Mouse (Mus musculus): ENCODE measurements around the gene Gm20517.
"Not testable (repeated sequence)": the region's sequence is repeated elsewhere in the genome, so short reads cannot be mapped to it uniquely, and the experiment has no call there.

The Gm20517 gene

GRCm38 (mm10) chr17:47596839-47597164, 14.6 kb upstream of the Gm20517 start:
- DNase-seq (ENCODE audit: low read depth) = no peak

GRCm38 (mm10) chr17:47597261-47597660, 14.1 kb upstream of the Gm20517 start:
- peak; percentile 44 for DNase-seq (ENCODE audit: low read depth)

- DNase-seq (ENCODE audit: low read depth) = peak; percentile 85
These were observed 13.4 kb upstream of the Gm20517 start for GRCm38 (mm10) chr17:47597838-47598579.

GRCm38 (mm10) chr17:47598580-47599304, 12.6 kb upstream of the Gm20517 start:
- DNase-seq (ENCODE audit: low read depth) = not testable (repeated sequence)

- DNase-seq (ENCODE audit: low read depth) = peak; percentile 72
These were observed 11.7 kb upstream of the Gm20517 start for GRCm38 (mm10) chr17:47599511-47600297.

- peak; percentile 81 for DNase-seq (ENCODE audit: low read depth)
These were observed 10.6 kb upstream of the Gm20517 start for GRCm38 (mm10) chr17:47600601-47601388.

DNA sequence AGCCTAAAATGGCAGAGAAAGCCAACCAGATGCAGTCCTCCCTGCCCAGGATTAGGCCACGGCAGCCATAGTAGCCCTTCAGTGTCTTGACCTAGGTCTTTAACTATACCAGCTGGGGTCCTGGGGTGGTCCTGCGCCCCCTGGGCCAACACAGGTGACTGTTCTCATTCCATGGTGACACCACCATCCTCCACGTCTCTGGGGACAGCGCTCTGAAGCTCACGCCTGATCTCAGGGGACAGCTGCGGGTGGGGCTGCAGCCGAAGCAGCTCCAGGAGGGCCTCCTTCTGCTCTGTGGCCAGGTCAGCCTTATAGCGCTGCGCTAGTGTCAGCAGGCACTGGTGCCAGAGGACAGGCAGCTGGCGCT, 10.0 kb upstream of the Gm20517 start:
- DNase-seq (ENCODE audit: low read depth) = no peak

DNA sequence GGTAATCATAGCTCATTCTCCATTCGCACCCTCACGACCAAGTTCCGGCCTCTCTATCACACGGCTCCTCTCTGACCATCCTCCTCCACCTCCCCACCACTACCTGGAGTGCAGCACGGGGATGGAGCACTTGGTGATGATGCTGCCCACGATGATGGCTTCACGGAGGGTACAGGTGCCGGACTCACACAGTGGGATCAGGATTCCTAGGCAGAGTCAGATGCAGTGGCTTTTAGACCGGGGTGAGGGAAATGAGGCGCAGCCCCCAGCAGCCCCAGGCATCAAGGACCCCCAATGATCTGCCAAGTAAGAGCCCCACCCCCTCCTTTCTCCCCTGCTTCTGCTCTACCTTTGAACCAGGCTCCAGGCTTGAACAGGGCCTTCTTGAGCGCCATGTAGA, 9.1 kb upstream of the Gm20517 start:
- no peak for DNase-seq (ENCODE audit: low read depth)

DNA sequence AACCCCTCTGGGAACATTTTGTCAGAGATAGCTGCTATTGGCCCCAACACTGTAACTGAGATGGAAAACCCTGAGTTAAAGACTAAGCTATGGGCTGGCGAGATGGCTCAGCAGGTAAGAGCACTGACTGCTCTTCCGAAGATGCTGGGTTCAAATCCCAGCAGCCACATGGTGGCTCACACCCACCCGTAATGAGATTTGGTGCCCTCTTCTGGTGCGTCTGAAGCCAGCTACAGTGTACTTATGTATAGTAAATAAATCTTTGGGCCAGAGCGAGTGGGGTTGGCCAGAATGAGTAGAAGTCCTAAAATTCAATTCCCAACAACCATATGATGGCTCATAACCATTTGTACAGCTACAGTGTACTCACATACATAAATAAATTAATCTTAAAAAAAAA, 5.2 kb upstream of the Gm20517 start:
- peak; percentile 71 for DNase-seq (ENCODE audit: low read depth)

DNA sequence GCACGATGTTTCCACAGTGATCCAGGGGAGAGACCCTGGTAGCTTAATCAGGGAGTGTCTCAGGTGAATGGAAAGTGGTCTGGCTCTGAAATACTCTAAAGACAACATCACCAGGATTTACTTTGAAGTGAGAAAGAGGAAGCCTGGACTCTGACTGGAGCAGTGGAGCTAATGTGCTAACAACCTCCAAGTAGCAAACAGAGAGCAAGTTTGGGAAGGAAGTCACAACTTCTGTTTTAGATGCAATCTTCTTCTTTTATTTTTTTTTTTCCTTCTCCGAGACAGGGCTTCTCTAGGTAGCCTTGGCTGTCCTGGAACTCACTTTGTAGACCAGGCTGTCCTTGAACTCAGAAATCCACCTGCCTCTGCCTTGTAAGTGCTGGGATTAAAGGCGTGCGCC, 2.2 kb upstream of the Gm20517 start:
- no peak for DNase-seq (ENCODE audit: low read depth)

GRCm38 (mm10) chr17:47611661-47611982, 233 bp downstream of the Gm20517 start:
- DNase-seq (ENCODE audit: low read depth) = no peak

DNA sequence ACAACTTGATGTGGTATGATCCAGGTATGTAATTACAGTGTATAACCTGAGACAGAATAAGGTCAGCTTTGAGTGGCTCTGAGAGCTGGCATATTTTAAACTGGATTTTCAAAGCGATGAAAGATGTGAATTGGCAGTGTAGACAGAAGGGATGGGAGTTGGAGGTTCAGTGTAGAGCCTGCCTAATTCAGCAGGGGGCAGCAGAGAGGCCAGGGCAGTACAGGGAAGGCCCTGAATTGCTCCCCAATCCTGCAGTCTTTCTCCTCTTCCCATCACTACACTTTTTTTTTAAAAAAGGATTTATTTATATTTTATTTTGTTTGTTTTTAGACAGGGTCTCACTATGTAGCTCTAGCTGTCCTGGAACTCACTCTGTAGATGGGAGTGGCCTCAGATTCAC, 2.6 kb downstream of the Gm20517 start:
- DNase-seq (ENCODE audit: low read depth) = peak; percentile 79

DNA sequence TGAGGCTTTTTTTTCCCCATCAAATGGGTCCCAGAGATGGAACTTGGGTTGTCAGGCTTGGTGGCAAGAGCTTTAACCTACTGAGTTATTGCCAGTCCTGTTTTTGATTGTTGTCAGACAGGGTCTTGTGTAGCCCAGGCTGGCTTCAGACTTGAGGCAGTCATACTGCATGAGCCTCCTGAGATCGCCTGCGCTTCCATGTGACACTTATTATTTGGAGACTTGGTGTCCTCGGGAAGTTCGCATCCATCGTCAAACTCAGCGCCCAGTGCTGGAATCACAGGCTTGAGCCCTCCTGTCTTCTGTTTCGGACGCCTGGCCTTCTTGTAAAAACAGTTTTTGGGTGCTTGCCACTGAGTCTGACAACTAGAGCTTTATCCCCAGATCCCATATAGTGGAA, 4.7 kb downstream of the Gm20517 start:
- no peak for DNase-seq (ENCODE audit: low read depth)

DNA sequence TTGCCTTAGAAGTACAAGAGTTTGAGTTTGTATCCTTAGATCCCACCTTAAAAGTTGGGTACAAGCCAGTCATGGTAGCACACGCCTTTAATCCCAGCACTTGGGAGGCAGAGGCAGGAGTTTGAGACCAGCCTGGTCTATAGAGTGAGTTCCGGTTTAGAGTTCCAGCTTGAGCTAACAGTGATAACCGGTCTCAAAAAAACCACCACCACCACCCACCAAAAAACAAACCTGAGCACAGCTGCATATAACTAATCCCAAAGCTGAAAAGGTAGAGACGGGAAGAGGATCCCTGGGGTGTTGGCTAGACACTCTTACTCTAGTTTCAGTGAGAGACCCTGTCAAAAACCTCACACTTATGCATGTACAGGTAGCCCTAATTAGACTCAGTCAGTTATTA, 5.3 kb downstream of the Gm20517 start:
- DNase-seq (ENCODE audit: low read depth) = no peak

DNA sequence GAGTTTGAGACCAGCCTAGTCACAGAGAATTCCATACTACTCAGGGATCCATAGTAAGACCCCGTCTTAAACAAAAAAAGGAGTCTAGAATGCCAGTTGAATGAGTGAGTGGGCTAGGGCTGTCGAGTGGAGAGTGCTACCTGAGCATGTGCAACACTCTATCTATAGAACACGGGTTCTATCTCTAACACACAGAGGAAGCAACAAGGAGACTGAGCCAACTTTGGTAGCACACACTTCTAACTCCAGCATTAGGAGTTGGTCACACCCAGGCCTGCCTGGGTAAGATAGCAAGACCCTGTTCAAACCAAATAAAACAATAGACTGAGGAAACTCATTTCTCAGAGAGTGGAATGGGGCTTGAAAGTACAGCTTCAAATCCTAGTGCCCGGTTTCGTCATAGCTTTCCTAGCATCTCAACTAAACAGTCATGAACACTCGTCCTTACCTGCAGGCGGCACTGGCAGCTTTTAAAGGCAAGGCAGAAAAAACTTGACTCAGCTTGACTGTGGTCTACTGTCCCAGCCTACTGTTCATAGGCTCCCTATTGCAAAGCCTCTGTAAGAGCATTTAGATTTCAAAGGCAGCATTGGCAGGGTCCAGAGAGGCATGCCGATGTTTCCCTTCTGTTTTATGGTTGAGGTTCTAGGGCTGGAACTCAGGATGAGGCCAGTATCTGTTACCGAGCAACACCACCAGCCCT, 6.4 kb downstream of the Gm20517 start:
- DNase-seq (ENCODE audit: low read depth) = no peak

DNA sequence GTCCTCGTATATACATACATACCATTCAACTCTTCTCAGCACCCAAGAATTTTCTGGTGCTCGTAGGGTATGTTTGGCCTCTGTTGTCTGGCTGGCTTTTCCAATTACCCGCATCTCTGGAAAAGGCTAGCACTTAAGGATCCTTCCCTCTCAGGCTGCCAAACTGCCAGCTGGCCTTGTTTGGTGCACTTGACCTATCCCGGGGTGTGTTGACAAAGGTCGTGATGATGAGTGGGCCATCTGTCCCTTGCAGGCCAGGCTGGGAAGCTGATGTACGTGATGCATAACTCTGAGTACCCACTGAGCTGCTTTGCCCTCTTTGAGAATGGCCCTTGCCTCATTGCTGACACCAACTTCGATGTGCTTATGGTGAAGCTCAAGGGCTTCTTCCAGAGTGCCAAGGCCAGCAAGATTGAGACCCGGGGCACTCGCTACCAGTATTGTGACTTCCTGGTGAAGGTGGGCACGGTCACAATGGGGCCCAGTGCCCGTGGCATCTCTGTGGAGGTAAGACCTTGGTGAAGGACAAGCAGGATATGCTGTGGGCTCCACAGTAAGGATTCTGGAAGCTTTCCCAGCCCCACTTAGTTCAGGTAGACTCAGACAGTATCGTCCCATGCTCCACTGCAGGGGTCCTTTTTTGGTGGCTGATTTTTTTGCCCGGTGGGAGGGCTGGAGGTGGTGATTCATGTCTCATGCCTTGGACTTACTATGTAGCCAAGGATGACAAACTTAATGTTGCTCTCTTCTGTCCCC, 7.3 kb downstream of the Gm20517 start:
- no peak for DNase-seq (ENCODE audit: low read depth)

GRCm38 (mm10) chr17:47622912-47623554, 11.6 kb downstream of the Gm20517 start:
- DNase-seq (ENCODE audit: low read depth) = no peak

DNA sequence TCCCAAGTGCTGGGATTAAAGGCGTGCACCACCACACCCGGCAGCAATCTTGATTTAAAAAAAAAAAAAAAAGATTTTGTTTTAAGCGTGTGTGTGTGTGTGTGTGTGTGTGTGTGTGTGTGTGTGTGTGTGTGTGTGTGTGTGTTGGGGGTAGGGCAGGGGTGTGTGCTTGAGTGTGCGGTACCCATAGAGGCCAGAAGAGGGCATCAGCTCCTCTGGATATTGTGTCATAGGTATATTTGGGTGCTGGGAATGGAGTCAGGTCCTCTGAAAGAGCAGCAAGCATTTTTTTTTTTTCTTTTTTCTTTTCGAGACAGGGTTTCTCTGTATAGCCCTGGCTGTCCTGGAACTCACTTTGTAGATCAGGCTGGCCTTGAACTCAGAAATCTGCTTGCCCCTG, 13.2 kb downstream of the Gm20517 start:
- DNase-seq (ENCODE audit: low read depth) = not testable (repeated sequence)

DNA sequence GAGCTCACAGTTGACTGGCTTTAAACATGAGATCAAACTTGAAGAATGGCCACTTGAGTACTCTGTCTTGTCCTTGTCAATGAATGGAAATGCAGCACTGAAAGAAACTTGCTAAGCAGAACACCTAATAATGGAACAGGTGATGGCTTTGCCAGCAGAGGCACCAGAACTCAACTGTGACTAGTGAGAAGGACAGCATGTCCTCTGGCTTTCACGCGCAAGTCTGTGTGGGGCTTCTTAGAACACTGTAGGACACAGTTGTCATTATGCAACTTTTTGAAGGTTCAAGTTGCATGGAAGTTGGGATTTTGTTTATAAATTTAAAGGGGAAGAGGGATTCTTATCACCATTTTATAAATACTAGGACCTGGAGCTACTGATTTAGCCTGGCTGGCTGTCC, 13.7 kb downstream of the Gm20517 start:
- DNase-seq (ENCODE audit: low read depth) = no peak

DNA sequence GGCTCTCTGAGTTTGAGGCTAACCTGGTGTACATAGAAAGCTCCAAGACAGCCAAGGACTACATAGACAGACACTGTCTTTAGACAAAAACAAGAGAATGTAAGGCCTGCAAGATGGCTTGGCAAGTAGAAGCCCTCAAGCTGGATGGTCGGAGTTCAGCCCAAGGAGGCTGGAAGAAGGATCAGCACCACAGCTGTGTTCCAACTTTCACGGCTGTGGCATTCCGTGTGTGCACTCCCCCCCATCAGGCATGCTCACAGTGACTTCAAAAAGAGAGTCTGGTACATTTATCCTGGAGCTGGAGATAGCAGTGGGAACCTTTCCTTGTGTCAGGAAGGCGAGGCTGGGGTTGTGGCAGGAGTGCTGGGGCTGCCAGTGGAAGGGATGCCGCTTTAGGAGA, 14.6 kb downstream of the Gm20517 start:
- DNase-seq (ENCODE audit: low read depth) = no peak

- no peak for DNase-seq (ENCODE audit: low read depth)
These were observed 16.4 kb downstream of the Gm20517 start for GRCm38 (mm10) chr17:47627791-47628190.

Measured in induced T-regulatory cell, adult 2 months (primary cell).